Mouse (Mus musculus) intestine, embryonic 16.5 days (tissue): Measurements from ENCODE around the gene Zscan22. TPM values are rescaled to one million over a fixed set of nuclear protein-coding genes. Genes with fewer than 3 reads are reported as not detected.

Experiments
- ATAC-seq: fragments of 200-750 bp; cut with Nextera tagmentation; 2 replicates; pipeline ENCODE4 v1.8.0; 2017; ENCODE audit warnings: moderate TSS enrichment, moderate library complexity
- H3K27ac ChIP-seq: fragments of 300-500 bp; sonication (generic); 2 replicates; pipeline ENCODE4 v1.5.1; 2014; ENCODE audit warnings: mild to moderate bottlenecking, low read length
- H3K27me3 ChIP-seq: fragments of 300-500 bp; sonication (generic); replicated peaks from 2 replicates; pipeline ENCODE4 v1.6.1; 2014; ENCODE audit warnings: low read length, control low read depth, mixed read lengths; ENCODE audit not compliant: control insufficient read depth, insufficient read depth
- H3K36me3 ChIP-seq: fragments of 300-500 bp; sonication (generic); 2 replicates; pipeline ENCODE4 v1.6.1; 2014; ENCODE audit warnings: low read length, control low read depth; ENCODE audit not compliant: control insufficient read depth, insufficient read depth
- H3K4me1 ChIP-seq: fragments of 300-500 bp; sonication (generic); 2 replicates; pipeline ENCODE4 v1.6.1; 2014; ENCODE audit warnings: low read length, control low read depth, mixed read lengths; ENCODE audit not compliant: control insufficient read depth, insufficient read depth
- H3K4me2 ChIP-seq: fragments of 300-500 bp; sonication (generic); 2 replicates; pipeline ENCODE4 v1.6.1; 2014; ENCODE audit warnings: low read depth, low read length, control low read depth
- H3K4me3 ChIP-seq: fragments of 300-500 bp; sonication (generic); 2 replicates; pipeline ENCODE4 v1.5.1; 2014; ENCODE audit warnings: mild to moderate bottlenecking, low read length
- H3K9ac ChIP-seq: fragments of 300-500 bp; sonication (generic); 2 replicates; pipeline ENCODE4 v1.6.1; 2014; ENCODE audit warnings: low read depth, low read length
- H3K9me3 ChIP-seq: fragments of 300-500 bp; sonication (generic); 2 replicates; pipeline ENCODE4 v1.6.1; 2016; ENCODE audit warnings: low read length, control low read depth; ENCODE audit not compliant: control insufficient read depth
- WGBS: fragments of 180-500 bp; shearing (Covaris S2); extraction: QIAGEN DNeasy Blood & Tissue Kit; methylation state at CpG from one replicate; pipeline ENCODE4 v1.1.7; 2014; 5-methylcytosine and 5-hydroxymethylcytosine counted together
- polyA plus RNA-seq: library from polyadenylated mRNA; unstranded; fragments of >200 nt; fragmentation: Nextera tagmentation; extraction: Ambion mirVana; gene quantifications from 2 replicates; pipeline ENCODE4 v1.2.1, GENCODE M21; 2015

Zscan22 gene
- polyA plus RNA-seq, 1 experiment from 2014 or later = 13.3 TPM

GRCm38 (mm10) chr7:12949032-12949871 lies 51.6 kb downstream of the Zscan22 start:
- Histone ChIP-seq H3K9me3 (no peaks in the 10 kb centered on the region), H3K27ac (peak overlapping the region; percentile 89), H3K9ac (peak overlapping the region; percentile 77), H3K4me1 (peaks cover 10% of the 10 kb centered on the region), H3K27me3 (no peaks in the 10 kb centered on the region), H3K36me3 (no peaks in the 10 kb centered on the region), H3K4me3 (peak overlapping the region; percentile 52), H3K4me2 (peak overlapping the region; percentile 88)
- 8% methylated on average over 35 of the region's 35 CpGs for WGBS
- peak; percentile 98 for ATAC-seq

DNA sequence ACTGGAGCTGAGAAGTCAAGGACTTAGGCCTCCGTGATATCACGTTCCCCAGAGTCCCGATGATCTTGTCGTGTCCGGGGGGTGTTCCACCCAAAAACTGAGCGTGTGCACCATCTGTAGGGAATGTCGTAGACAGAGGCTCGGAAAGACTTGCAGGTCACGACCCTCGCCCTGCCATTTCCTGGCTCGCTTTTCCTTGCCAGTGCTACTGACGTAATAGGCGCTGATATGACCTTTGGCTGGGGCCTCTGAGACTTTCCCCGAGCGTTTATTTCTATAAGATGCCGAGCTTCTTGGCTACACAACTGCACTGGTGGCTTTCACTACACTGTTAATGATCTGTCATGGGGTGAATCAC lies 52.2 kb downstream of the Zscan22 start:
- Histone ChIP-seq H3K36me3 (no peaks in the 10 kb centered on the region), H3K4me3 (peak overlapping the region; percentile 52), H3K9me3 (no peaks in the 10 kb centered on the region), H3K27me3 (no peaks in the 10 kb centered on the region), H3K4me2 (peak overlapping the region; percentile 88), H3K4me1 (peaks cover 10% of the 10 kb centered on the region), H3K9ac (peak overlapping the region; percentile 77), H3K27ac (peak overlapping the region; percentile 89)
- ATAC-seq = peak; percentile 78
- 4% methylated on average over 16 of the region's 16 CpGs for WGBS

- no peaks in the 10 kb centered on the region for H3K36me3 ChIP-seq
- no peaks in the 10 kb centered on the region for H3K9me3 ChIP-seq
- WGBS = 46% methylated on average over 3 of the region's 3 CpGs
- ATAC-seq = no peak
- peaks cover 6% of the 10 kb centered on the region for H3K4me1 ChIP-seq
- H3K9ac ChIP-seq = no peak overlapping the region
- no peak overlapping the region for H3K27ac ChIP-seq
- no peaks in the 10 kb centered on the region for H3K27me3 ChIP-seq
- no peak overlapping the region for H3K4me2 ChIP-seq
- no peak overlapping the region for H3K4me3 ChIP-seq
These were observed 57.3 kb downstream of the Zscan22 start for GRCm38 (mm10) chr7:12954896-12955295.

- Histone ChIP-seq H3K4me2 (no peak overlapping the region), H3K9ac (no peak overlapping the region), H3K4me1 (no peaks in the 10 kb centered on the region), H3K27me3 (no peaks in the 10 kb centered on the region), H3K36me3 (no peaks in the 10 kb centered on the region), H3K9me3 (no peaks in the 10 kb centered on the region), H3K27ac (no peak overlapping the region), H3K4me3 (no peak overlapping the region)
- WGBS = 78% methylated on average over 5 of the region's 5 CpGs
- no peak for ATAC-seq
These were observed 59.9 kb downstream of the Zscan22 start for GRCm38 (mm10) chr7:12957511-12957910.

Other genes with a start within 250 kb of the Zscan22 start
- not detected in 2 replicates for gene Vmn2r55, start 212.8 kb upstream of the Zscan22 start, polyA plus RNA-seq
- gene Vmn2r56, start 162.8 kb upstream of the Zscan22 start, polyA plus RNA-seq = not detected in 2 replicates
- gene Zscan18, start 94.2 kb upstream of the Zscan22 start, polyA plus RNA-seq = 3.4 and 4.0 TPM in 2 replicates
- 8.4 and 8.8 TPM in 2 replicates for gene Zfp329, start 79.0 kb upstream of the Zscan22 start, polyA plus RNA-seq
- gene Zfp110, start 63.1 kb upstream of the Zscan22 start, polyA plus RNA-seq = 27.1 and 27.7 TPM in 2 replicates
- gene Zfp128, start 16.6 kb upstream of the Zscan22 start, polyA plus RNA-seq = 2.2 and 2.9 TPM in 2 replicates
- 904 and 1,023 TPM in 2 replicates for gene Rps5, start 24.5 kb downstream of the Zscan22 start, polyA plus RNA-seq
- gene Rnf225, start 29.6 kb downstream of the Zscan22 start, polyA plus RNA-seq = 0.18 and 0.27 TPM in 2 replicates
- gene Zfp324, start 68.0 kb downstream of the Zscan22 start, polyA plus RNA-seq = 7.8 TPM in 2 replicates
- 5.9 and 6.1 TPM in 2 replicates for gene Zfp446, start 80.0 kb downstream of the Zscan22 start, polyA plus RNA-seq
- 0.84 and 0.89 TPM in 2 replicates for gene Slc27a5, start 100.4 kb downstream of the Zscan22 start, polyA plus RNA-seq
- gene Trim28, start 101.3 kb downstream of the Zscan22 start, polyA plus RNA-seq = 116 and 131 TPM in 2 replicates
- gene Zbtb45, start 112.2 kb downstream of the Zscan22 start, polyA plus RNA-seq = 22.2 and 23.2 TPM in 2 replicates
- 199 and 202 TPM in 2 replicates for gene Chmp2a, start 137.0 kb downstream of the Zscan22 start, polyA plus RNA-seq
- gene Ube2m, start 140.5 kb downstream of the Zscan22 start, polyA plus RNA-seq = 19.5 and 25.0 TPM in 2 replicates
- gene Mzf1, start 156.9 kb downstream of the Zscan22 start, polyA plus RNA-seq = 1.4 and 1.8 TPM in 2 replicates
- not detected in 2 replicates for gene Vmn1r85, start 197.4 kb downstream of the Zscan22 start, polyA plus RNA-seq
- gene Vmn1r86, start 222.1 kb downstream of the Zscan22 start, polyA plus RNA-seq = not detected in 2 replicates
- gene Vmn1r87, start 242.3 kb downstream of the Zscan22 start, polyA plus RNA-seq = not detected in 2 replicates